Comparison of ENCODE assay signal across 15 mouse cellular contexts in genomic region chr13:53235953-53236352, GRCm38 (mm10). TPM values are rescaled to one million over a fixed set of nuclear protein-coding genes. Genes with fewer than 3 reads are reported as not detected.
A peak's percentile ranks its signal among the peaks of the same experiment; 100 is the strongest.
DNase-seq lines count a peak whose midpoint lies in the region; ATAC-seq and TF ChIP-seq lines count a peak whose summit lies in the region.
"Had no signal": no experiment of that assay in that cellular context is flagged by ENCODE, and none has a peak within 500 bp of the region (broad histone marks: within the 10 kb centered on the region; RNA-seq: fewer than 3 reads in every experiment).

No protein-coding gene starts in this region.

- no peaks in the 10 kb centered on the region for H3K36me3 ChIP-seq in hindbrain, embryonic 16.5 days (ENCODE audit: control insufficient read depth, insufficient read depth, low read length)
- H3K36me3 ChIP-seq: heart, embryonic 15.5 days; liver, embryonic 15.5 days had no signal

- ATAC-seq in cerebellum, adult (ENCODE audit: insufficient number of reproducible peaks, low FRiP score, low TSS enrichment) = no peak
- ATAC-seq in hindbrain, embryonic 16.5 days = no peak
- ATAC-seq: inflammation-experienced regulatory T-cells, adult 6 months had no signal

- intact Hi-C loops in left cerebral cortex, postnatal 4 days (cut with DNase I) = no loop called here
- intact Hi-C loops in left cerebral cortex, adult 2 months (cut with DNase I) = no loop called here

- DNase-seq in cerebellum, postnatal 10 days = peak; percentile 25 to 52
- DNase-seq in left cerebral cortex, postnatal 4 days = peak; percentile 27
- DNase-seq in left cerebral cortex, adult 2 months (ENCODE audit: extremely low spot score in 1 of 2, low spot score in 2 of 2) = no peak
- DNase-seq in ES-CJ7 (ENCODE audit: low read depth, low spot score) = peak; percentile 48
- no peak for DNase-seq in adrenal gland, adult 18-20 months (ENCODE audit: low spot score in 2 of 2)
- no peak for DNase-seq in cerebellum, postnatal 36 days
- DNase-seq: right cerebral cortex, postnatal 14 days; thymus, postnatal 25 days had no signal

- no peak overlapping the region for H3K9ac ChIP-seq in hindbrain, embryonic 16.5 days (ENCODE audit: low read depth, low read length)
- H3K9ac ChIP-seq: heart, embryonic 15.5 days; liver, embryonic 15.5 days had no signal

- no peak overlapping the region for H3K27ac ChIP-seq in left cerebral cortex, adult 2 months
- H3K27ac ChIP-seq in hindbrain, embryonic 16.5 days (ENCODE audit: low read depth, low read length) = 0 out of 2 replicates have a peak overlapping the region, but pooled peaks have one; percentile 2
- H3K27ac ChIP-seq: liver, embryonic 15.5 days had no signal

- no peaks in the 10 kb centered on the region; the same call in 1 of the 2 replicates for H3K9me3 ChIP-seq in hindbrain, embryonic 16.5 days (ENCODE audit: control insufficient read depth, low read length)
- H3K9me3 ChIP-seq: heart, embryonic 15.5 days; liver, embryonic 15.5 days had no signal

- peaks cover 7% of the 10 kb centered on the region for H3K4me1 ChIP-seq in hindbrain, embryonic 16.5 days (ENCODE audit: control insufficient read depth, insufficient read depth, low read depth, low read length)
- H3K4me1 ChIP-seq: liver, embryonic 15.5 days; megakaryocyte, embryonic 14.5 days had no signal

- no peaks in the 10 kb centered on the region for H3K27me3 ChIP-seq in hindbrain, embryonic 16.5 days (replicated peaks; ENCODE audit: control insufficient read depth, insufficient read depth, low read length)
- H3K27me3 ChIP-seq: heart, embryonic 15.5 days had no signal

- no peak overlapping the region for H3K4me2 ChIP-seq in hindbrain, embryonic 16.5 days (ENCODE audit: low read length)
- H3K4me2 ChIP-seq: heart, embryonic 15.5 days; liver, embryonic 15.5 days had no signal

- 21% methylated on average over 7 of the region's 7 CpGs for WGBS in hindbrain, embryonic 16.5 days

- TF ChIP-seq CTCF in left cerebral cortex, adult 2 months (IDR thresholded peaks at IDR 0.05) = no peak

- H3K4me3 ChIP-seq in left cerebral cortex, adult 2 months = no peak overlapping the region
- no peak overlapping the region for H3K4me3 ChIP-seq in hindbrain, embryonic 16.5 days (ENCODE audit: low read length)
- H3K4me3 ChIP-seq: heart, embryonic 15.5 days; liver, embryonic 15.5 days; megakaryocyte, embryonic 14.5 days had no signal

RNA-seq across cellular contexts. Expression of gene Ror2, which starts 50.0 kb away (rescaled TPM):
- 1 to 10 TPM; 4.4 to 5.4 TPM for total RNA-seq in left cerebral cortex, postnatal 4 days (2021)
- total RNA-seq in left cerebral cortex, adult 2 months (2021) = 1 to 10 TPM; 1.0 to 1.4 TPM
- polyA plus RNA-seq in hindbrain, embryonic 16.5 days (2015; fragmentation: Nextera tagmentation; extraction: Ambion mirVana) = 2.2 and 3.0 TPM in 2 replicates
- 1 to 10 TPM; 3.5 to 4.8 TPM for total RNA-seq in adrenal gland, adult 18-20 months (2021)
- total RNA-seq: neutrophil, adult 5-6 weeks had no signal
- polyA plus RNA-seq: inflammation-experienced regulatory T-cells, adult 6 months had no signal

Comparison
In these comparisons a context has a peak if more than half of its experiments do, and no peak if none do; other contexts are left out.
1. DNase-seq: peak in cerebellum, postnatal 10 days (2 of 2), left cerebral cortex, postnatal 4 days (single experiment) and ES-CJ7 (single experiment); none in left cerebral cortex, adult 2 months (0 of 2), adrenal gland, adult 18-20 months (0 of 2) and cerebellum, postnatal 36 days (0 of 2).